Mouse (Mus musculus): ENCODE data around the gene Dock9. TPM values are rescaled to one million over a fixed set of nuclear protein-coding genes. Genes with fewer than 3 reads are reported as not detected.

Dock9 gene
- total and polyA plus RNA-seq, 3 experiments = 9.3 to 12.2 (median 10.3) TPM

DNA sequence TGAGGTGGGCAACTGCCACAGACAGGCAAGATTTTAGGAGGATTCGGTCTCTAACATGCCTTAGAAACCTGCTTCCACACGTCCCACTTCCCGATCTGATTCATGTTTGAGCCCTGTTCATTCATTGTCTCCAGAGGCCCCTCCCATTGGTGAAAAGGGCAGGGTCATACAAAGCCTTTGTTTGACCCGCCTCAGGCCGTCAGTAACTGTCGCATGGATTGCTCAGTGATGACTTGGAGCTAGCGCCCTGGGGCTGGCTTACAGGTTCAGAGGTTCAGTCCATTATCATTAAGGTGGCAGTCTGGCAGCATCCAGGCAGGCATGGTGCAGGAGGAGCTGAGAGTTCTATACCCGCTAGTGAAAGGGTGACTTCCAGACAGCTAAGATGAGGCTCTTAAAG lies 46.8 kb upstream of the Dock9 start:
- in situ Hi-C loops (cut with MboI; ENCODE audit: low pct_ligation_motif_present, low pct_unique_long_range_greater_than_20kb, low sequenced_read_pairs) = no loop called here
- Histone ChIP-seq H3K4me2 (ENCODE audit: insufficient read depth, low read depth, poor library complexity, severe bottlenecking) (no peak overlapping the region), H3K4me1 (ENCODE audit: control insufficient read depth in 1 of 2, insufficient read depth in 2 of 2) (no peaks in the 10 kb centered on the region), H3K36me3 (replicated peaks in 1 of 2; ENCODE audit: control insufficient read depth in 1 of 2, insufficient read depth in 1 of 2, low read length in 1 of 2) (no peaks in the 10 kb centered on the region), H3K9me3 (replicated peaks; ENCODE audit: low read length) (peaks cover 4% of the 10 kb centered on the region), H3K79me2 (replicated peaks; ENCODE audit: control insufficient read depth, extremely low read depth, insufficient read depth, poor library complexity, severe bottlenecking) (no peaks in the 10 kb centered on the region), H3K4me3 (replicated peaks in 1 of 3; ENCODE audit: low read depth in 2 of 3, low read length in 2 of 3, poor library complexity in 1 of 3) (no peak overlapping the region), H3K27me3 (replicated peaks) (no peaks in the 10 kb centered on the region), H3K27ac (ENCODE audit: insufficient read depth, low read depth) (no peak overlapping the region), H3K9ac (ENCODE audit: insufficient read depth, low read depth) (no peak overlapping the region)
- TF ChIP-seq MEF2A (IDR thresholded peaks at IDR 0.05; ENCODE audit: borderline replicate concordance, low read depth, low read length) = no peak
- no peak for TF ChIP-seq NELFE (IDR thresholded peaks at IDR 0.05; ENCODE audit: low read depth, low read length)
- no peak for TF ChIP-seq MAZ (IDR thresholded peaks at IDR 0.05; ENCODE audit: low read depth, low read length)
- TF ChIP-seq TCF12 (IDR thresholded peaks at IDR 0.05; ENCODE audit: low read depth, low read length) = no peak
- no peak for TF ChIP-seq POLR2AphosphoS2 (IDR thresholded peaks at IDR 0.05; ENCODE audit: low read depth, low read length)
- TF ChIP-seq HCFC1 (IDR thresholded peaks at IDR 0.05; ENCODE audit: low read depth, low read length) = no peak
- no peak for TF ChIP-seq ETS1 (conservative IDR thresholded peaks at IDR 0.05; ENCODE audit: low read depth, low read length)
- TF ChIP-seq EP300 (IDR thresholded peaks at IDR 0.05; ENCODE audit: low read length) = no peak
- dilution Hi-C loops (cut with MboI; ENCODE audit: extremely low pct_ligation_motif_present, extremely low pct_unique_long_range_greater_than_20kb, low sequenced_read_pairs) = no loop called here
- DNase-seq (ENCODE audit: extremely low read depth) = no peak

GRCm38 (mm10) chr14:121840217-121840616 lies 42.6 kb upstream of the Dock9 start:
- H3K79me2 ChIP-seq (replicated peaks; ENCODE audit: control insufficient read depth, extremely low read depth, insufficient read depth, poor library complexity, severe bottlenecking) = no peaks in the 10 kb centered on the region
- H3K9me3 ChIP-seq (replicated peaks; ENCODE audit: low read length) = peaks cover 27% of the 10 kb centered on the region
- H3K4me1 ChIP-seq (ENCODE audit: control insufficient read depth in 1 of 2, insufficient read depth in 2 of 2) = no peaks in the 10 kb centered on the region
- H3K4me3 ChIP-seq (replicated peaks in 1 of 3; ENCODE audit: low read depth in 2 of 3, low read length in 2 of 3, poor library complexity in 1 of 3) = no peak overlapping the region
- no peaks in the 10 kb centered on the region for H3K27me3 ChIP-seq (replicated peaks)
- no peaks in the 10 kb centered on the region for H3K36me3 ChIP-seq (replicated peaks in 1 of 2; ENCODE audit: control insufficient read depth in 1 of 2, insufficient read depth in 1 of 2, low read length in 1 of 2)
- TF ChIP-seq NRF1 (IDR thresholded peaks at IDR 0.05; ENCODE audit: low read depth, low read length) = no peak
- TF ChIP-seq HCFC1 (IDR thresholded peaks at IDR 0.05; ENCODE audit: low read depth, low read length) = no peak
- dilution Hi-C loops (cut with MboI; ENCODE audit: extremely low pct_ligation_motif_present, extremely low pct_unique_long_range_greater_than_20kb, low sequenced_read_pairs) = no loop called here
- in situ Hi-C loops (cut with MboI; ENCODE audit: low pct_ligation_motif_present, low pct_unique_long_range_greater_than_20kb, low sequenced_read_pairs) = no loop called here
- no peak overlapping the region for H3K4me2 ChIP-seq (ENCODE audit: insufficient read depth, low read depth, poor library complexity, severe bottlenecking)
- no peak overlapping the region for H3K9ac ChIP-seq (ENCODE audit: insufficient read depth, low read depth)
- no peak overlapping the region for H3K27ac ChIP-seq (ENCODE audit: insufficient read depth, low read depth)
- no peak for DNase-seq (ENCODE audit: extremely low read depth)

GRCm38 (mm10) chr14:121838161-121838560 lies 40.5 kb upstream of the Dock9 start:
- Histone ChIP-seq H3K4me3 (replicated peaks in 1 of 3; ENCODE audit: low read depth in 2 of 3, low read length in 2 of 3, poor library complexity in 1 of 3) (no peak overlapping the region), H3K4me1 (ENCODE audit: control insufficient read depth in 1 of 2, insufficient read depth in 2 of 2) (no peaks in the 10 kb centered on the region), H3K9ac (ENCODE audit: insufficient read depth, low read depth) (no peak overlapping the region), H3K36me3 (replicated peaks in 1 of 2; ENCODE audit: control insufficient read depth in 1 of 2, insufficient read depth in 1 of 2, low read length in 1 of 2) (no peaks in the 10 kb centered on the region), H3K27me3 (replicated peaks) (no peaks in the 10 kb centered on the region), H3K27ac (ENCODE audit: insufficient read depth, low read depth) (no peak overlapping the region), H3K79me2 (replicated peaks; ENCODE audit: control insufficient read depth, extremely low read depth, insufficient read depth, poor library complexity, severe bottlenecking) (no peaks in the 10 kb centered on the region), H3K4me2 (ENCODE audit: insufficient read depth, low read depth, poor library complexity, severe bottlenecking) (no peak overlapping the region), H3K9me3 (replicated peaks; ENCODE audit: low read length) (peaks cover 32% of the 10 kb centered on the region)
- dilution Hi-C loops (cut with MboI; ENCODE audit: extremely low pct_ligation_motif_present, extremely low pct_unique_long_range_greater_than_20kb, low sequenced_read_pairs) (no loop called here), in situ Hi-C loops (cut with MboI; ENCODE audit: low pct_ligation_motif_present, low pct_unique_long_range_greater_than_20kb, low sequenced_read_pairs) (no loop called here)
- DNase-seq (ENCODE audit: extremely low read depth) = no peak
- no peak for TF ChIP-seq NELFE (IDR thresholded peaks at IDR 0.05; ENCODE audit: low read depth, low read length)
- no peak for TF ChIP-seq POLR2A (IDR thresholded peaks at IDR 0.05; ENCODE audit: low read depth, low read length)
- no peak for TF ChIP-seq MAX (IDR thresholded peaks at IDR 0.05; ENCODE audit: low read length)
- no peak for TF ChIP-seq BHLHE40 (IDR thresholded peaks at IDR 0.05; ENCODE audit: low read depth, low read length)
- TF ChIP-seq POLR2AphosphoS2 (IDR thresholded peaks at IDR 0.05; ENCODE audit: low read depth, low read length) = no peak
- no peak for TF ChIP-seq NRF1 (IDR thresholded peaks at IDR 0.05; ENCODE audit: low read depth, low read length)

Measured in CH12.LX (cell line).